Mouse (Mus musculus): ENCODE data around the gene Grwd1. TPM values are rescaled to one million over a fixed set of nuclear protein-coding genes. Genes with fewer than 3 reads are reported as not detected.
A peak's percentile ranks its signal among the peaks of the same experiment; 100 is the strongest.

Gene Grwd1
- polyA plus RNA-seq, 1 experiment from 2014 or later: 33.5 TPM

DNA sequence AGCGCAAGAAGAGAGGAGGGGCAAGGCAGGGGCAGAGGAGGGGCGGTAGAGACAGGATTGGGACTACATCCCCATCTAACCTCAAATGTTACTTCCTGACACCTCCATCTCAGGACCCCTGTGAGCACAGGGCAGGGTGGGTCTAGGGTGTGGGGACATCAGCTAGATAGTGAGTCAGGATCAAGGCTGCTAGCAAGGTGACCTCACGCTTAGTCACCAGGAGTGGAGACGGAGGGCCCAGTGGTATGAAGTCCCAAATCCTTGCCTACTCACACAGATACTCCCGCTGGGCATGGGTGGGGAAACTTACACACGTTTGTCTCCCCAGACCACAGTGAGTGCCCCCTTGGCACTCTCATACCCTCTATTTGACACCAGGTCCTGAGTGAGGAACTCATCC is 28.2 kb downstream of the Grwd1 start:
- 86% methylated on average over 6 of the region's 6 CpGs for WGBS

DNA sequence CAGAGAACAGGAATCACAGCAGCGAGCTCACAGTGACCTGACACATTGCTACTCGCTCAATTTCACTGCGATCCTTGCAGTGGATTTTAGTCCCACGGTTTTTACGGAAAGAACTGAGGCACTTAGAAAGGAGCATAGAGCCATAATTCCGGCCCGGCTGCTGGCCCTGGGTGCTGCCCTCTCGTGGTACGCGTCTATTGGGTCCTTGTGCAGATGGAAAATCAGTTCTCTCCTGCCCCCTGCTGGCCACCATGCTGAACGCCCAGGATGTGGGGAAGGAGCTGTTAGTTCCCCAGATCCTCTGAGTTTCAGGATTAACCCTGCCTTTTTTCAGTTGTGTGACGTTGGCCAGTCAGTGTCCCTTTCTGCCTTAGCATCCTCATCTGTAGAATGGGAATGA is 29.4 kb downstream of the Grwd1 start:
- H3K9ac ChIP-seq (ENCODE audit: low read length): no peak overlapping the region
- ATAC-seq (ENCODE audit: insufficient number of reproducible peaks, insufficient read depth, low FRiP score, low read depth): no peak
- peaks cover 4 to 18% of the 10 kb centered on the region in 2 experiments; a peak in 3 of 4 replicates for H3K4me1 ChIP-seq (ENCODE audit: control insufficient read depth in 2 of 2, insufficient read depth in 2 of 2, low read length in 2 of 2)
- 0 out of 4 replicates have a peak overlapping the region, but pooled peaks of 1 of the 2 experiments have one; percentile 13 for H3K4me3 ChIP-seq (ENCODE audit: control insufficient read depth in 1 of 2, insufficient read depth in 1 of 2, low read depth in 1 of 2, low read length in 2 of 2)
- under 1% methylated on average over 12 of the region's 12 CpGs for WGBS
- H3K27me3 ChIP-seq (ENCODE audit: control insufficient read depth, insufficient read depth, low read length): peaks cover 46% of the 10 kb centered on the region
- no peak overlapping the region for H3K27ac ChIP-seq (replicated peaks in 1 of 2; ENCODE audit: control insufficient read depth in 1 of 2, insufficient read depth in 1 of 2, low read depth in 2 of 2, low read length in 2 of 2)
- H3K4me2 ChIP-seq (ENCODE audit: low read length): peak overlapping the region; percentile 61
- H3K9me3 ChIP-seq (ENCODE audit: control insufficient read depth, low read length): no peaks in the 10 kb centered on the region
- peaks cover 3% of the 10 kb centered on the region for H3K36me3 ChIP-seq (ENCODE audit: control insufficient read depth, insufficient read depth, low read length)

More for the DNA sequence above, 28.2 kb downstream of the Grwd1 start:
- Histone ChIP-seq H3K4me2 (ENCODE audit: low read length) (no peak overlapping the region), H3K27ac (replicated peaks in 1 of 2; ENCODE audit: control insufficient read depth in 1 of 2, insufficient read depth in 1 of 2, low read depth in 2 of 2, low read length in 2 of 2) (no peak overlapping the region), H3K4me3 (ENCODE audit: control insufficient read depth in 1 of 2, insufficient read depth in 1 of 2, low read depth in 1 of 2, low read length in 2 of 2) (no peak overlapping the region), H3K4me1 (ENCODE audit: control insufficient read depth in 2 of 2, insufficient read depth in 2 of 2, low read length in 2 of 2) (peaks cover 4 to 18% of the 10 kb centered on the region in 2 experiments; a peak in 3 of 4 replicates), H3K9me3 (ENCODE audit: control insufficient read depth, low read length) (no peaks in the 10 kb centered on the region), H3K36me3 (ENCODE audit: control insufficient read depth, insufficient read depth, low read length) (peaks cover 15% of the 10 kb centered on the region), H3K27me3 (ENCODE audit: control insufficient read depth, insufficient read depth, low read length) (peaks cover 34% of the 10 kb centered on the region), H3K9ac (ENCODE audit: low read length) (no peak overlapping the region)
- no peak for ATAC-seq (ENCODE audit: insufficient number of reproducible peaks, insufficient read depth, low FRiP score, low read depth)

DNA sequence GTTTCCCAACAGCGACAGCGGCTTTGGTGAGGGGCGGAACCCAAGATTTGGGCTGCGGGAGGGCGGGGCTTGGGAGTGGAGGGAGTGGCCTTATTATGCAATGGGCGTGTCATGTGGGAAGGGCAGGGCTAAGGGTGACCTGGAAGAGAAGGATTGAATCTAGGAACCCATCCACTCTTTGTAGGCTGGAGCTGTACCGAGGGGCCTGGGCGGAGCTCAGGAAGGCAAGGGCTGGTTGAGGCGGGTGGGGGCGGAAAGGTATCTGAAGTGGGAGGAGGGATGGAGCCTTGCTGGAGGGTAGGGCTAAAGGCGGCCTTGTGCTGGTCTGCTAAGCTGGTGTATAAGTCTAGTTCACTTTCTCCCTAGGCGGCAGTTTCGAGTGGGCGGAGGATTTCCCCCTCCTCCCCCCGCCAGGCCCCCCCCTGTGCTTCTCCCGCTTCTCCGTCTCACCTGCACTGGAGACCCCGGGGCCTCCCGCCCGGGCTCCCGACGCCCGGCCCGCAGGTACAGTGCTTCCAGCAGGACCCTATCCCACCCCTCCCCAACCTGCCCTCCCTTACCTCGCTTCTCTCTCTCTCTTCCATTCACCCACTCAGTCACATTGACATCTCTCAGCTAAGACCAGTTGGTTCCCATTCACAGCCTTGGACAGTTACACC is 30.1 kb downstream of the Grwd1 start:
- no peaks in the 10 kb centered on the region for H3K36me3 ChIP-seq (ENCODE audit: control insufficient read depth, insufficient read depth, low read length)
- peak overlapping the region; percentile 25; the same call in 1 of the 2 replicates for H3K9ac ChIP-seq (ENCODE audit: low read length)
- peak overlapping the region; percentile 61 for H3K4me2 ChIP-seq (ENCODE audit: low read length)
- peak overlapping the region in 1 of 2 experiments; percentile 13; a peak in 1 of 4 replicates for H3K4me3 ChIP-seq (ENCODE audit: control insufficient read depth in 1 of 2, insufficient read depth in 1 of 2, low read depth in 1 of 2, low read length in 2 of 2)
- peaks cover 4 to 18% of the 10 kb centered on the region in 2 experiments; a peak in 3 of 4 replicates for H3K4me1 ChIP-seq (ENCODE audit: control insufficient read depth in 2 of 2, insufficient read depth in 2 of 2, low read length in 2 of 2)
- 5% methylated on average over 24 of the region's 25 CpGs for WGBS
- peaks cover 51% of the 10 kb centered on the region for H3K27me3 ChIP-seq (ENCODE audit: control insufficient read depth, insufficient read depth, low read length)
- peak; percentile 24; the same call in 1 of the 2 replicates for ATAC-seq (ENCODE audit: insufficient number of reproducible peaks, insufficient read depth, low FRiP score, low read depth)
- H3K9me3 ChIP-seq (ENCODE audit: control insufficient read depth, low read length): no peaks in the 10 kb centered on the region
- H3K27ac ChIP-seq (replicated peaks in 1 of 2; ENCODE audit: control insufficient read depth in 1 of 2, insufficient read depth in 1 of 2, low read depth in 2 of 2, low read length in 2 of 2): no peak overlapping the region

DNA sequence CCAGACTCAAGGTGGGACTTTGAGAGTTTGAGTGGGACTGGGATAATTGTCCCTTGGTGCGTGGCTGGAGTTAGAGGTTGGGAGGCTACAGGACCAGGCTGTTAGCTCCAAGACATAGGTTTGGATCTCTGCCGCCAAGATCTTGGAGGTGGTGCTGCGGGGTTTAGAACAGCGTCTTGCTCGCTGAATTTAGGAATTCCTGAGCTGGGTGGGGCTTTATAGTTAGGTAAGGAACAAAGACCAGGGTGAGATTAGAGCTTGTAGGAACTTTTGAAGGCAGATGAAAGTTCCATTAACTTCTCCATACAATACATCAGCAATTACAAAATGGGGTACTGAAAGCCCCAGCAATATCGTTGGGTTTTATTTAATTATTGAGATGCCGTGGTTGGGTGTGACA is 30.7 kb downstream of the Grwd1 start:
- ATAC-seq (ENCODE audit: insufficient number of reproducible peaks, insufficient read depth, low FRiP score, low read depth): no peak
- H3K27ac ChIP-seq (replicated peaks in 1 of 2; ENCODE audit: control insufficient read depth in 1 of 2, insufficient read depth in 1 of 2, low read depth in 2 of 2, low read length in 2 of 2): no peak overlapping the region
- H3K4me3 ChIP-seq (ENCODE audit: control insufficient read depth in 1 of 2, insufficient read depth in 1 of 2, low read depth in 1 of 2, low read length in 2 of 2): 0 out of 4 replicates have a peak overlapping the region, but pooled peaks of 1 of the 2 experiments have one; percentile 13
- peak overlapping the region; percentile 61 for H3K4me2 ChIP-seq (ENCODE audit: low read length)
- WGBS: 42% methylated on average over 7 of the region's 7 CpGs
- H3K9me3 ChIP-seq (ENCODE audit: control insufficient read depth, low read length): no peaks in the 10 kb centered on the region
- H3K9ac ChIP-seq (ENCODE audit: low read length): no peak overlapping the region
- H3K36me3 ChIP-seq (ENCODE audit: control insufficient read depth, insufficient read depth, low read length): no peaks in the 10 kb centered on the region
- peaks cover 4 to 18% of the 10 kb centered on the region in 2 experiments; a peak in 3 of 4 replicates for H3K4me1 ChIP-seq (ENCODE audit: control insufficient read depth in 2 of 2, insufficient read depth in 2 of 2, low read length in 2 of 2)
- peaks cover 54% of the 10 kb centered on the region for H3K27me3 ChIP-seq (ENCODE audit: control insufficient read depth, insufficient read depth, low read length)

DNA sequence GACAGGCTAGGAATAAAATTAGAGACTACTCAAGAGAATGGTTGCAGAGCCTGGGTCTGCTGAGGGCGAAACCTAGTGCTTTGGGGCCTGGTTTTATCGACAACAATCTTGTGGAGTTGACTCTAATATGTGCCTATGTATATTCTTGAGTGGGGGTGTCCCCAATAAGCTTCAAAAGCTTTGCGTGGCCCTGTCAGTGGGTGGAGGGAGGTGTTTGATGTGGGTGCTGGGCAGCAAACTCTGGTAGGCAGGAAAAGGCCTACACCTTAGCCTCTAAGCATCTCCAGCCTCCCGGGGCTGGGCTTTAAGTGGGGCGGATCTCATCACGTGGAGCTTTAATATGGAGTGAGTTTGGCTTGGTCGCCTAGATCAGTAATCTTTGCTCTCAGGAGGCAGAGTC is 31.8 kb downstream of the Grwd1 start:
- ATAC-seq (ENCODE audit: insufficient number of reproducible peaks, insufficient read depth, low FRiP score, low read depth): no peak

DNA sequence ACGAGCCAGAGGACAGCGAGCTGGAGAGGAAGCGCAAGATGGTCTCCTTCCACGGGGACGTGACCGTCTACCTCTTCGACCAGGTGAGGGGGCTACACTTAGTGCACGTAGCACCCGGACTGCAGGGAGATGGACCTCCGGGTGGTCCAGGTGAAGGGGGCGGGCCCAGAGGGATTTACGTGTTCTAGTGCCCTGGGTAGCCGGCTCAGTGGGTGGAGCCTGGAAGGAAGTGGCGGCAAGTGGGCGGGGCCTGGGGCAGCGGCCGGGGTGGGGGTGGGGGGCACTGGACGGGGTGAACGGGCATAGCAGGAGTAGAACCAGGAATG is 32.3 kb downstream of the Grwd1 start:
- ATAC-seq (ENCODE audit: insufficient number of reproducible peaks, insufficient read depth, low FRiP score, low read depth): no peak
- Histone ChIP-seq H3K9me3 (ENCODE audit: control insufficient read depth, low read length) (no peaks in the 10 kb centered on the region), H3K27ac (replicated peaks in 1 of 2; ENCODE audit: control insufficient read depth in 1 of 2, insufficient read depth in 1 of 2, low read depth in 2 of 2, low read length in 2 of 2) (no peak overlapping the region), H3K9ac (ENCODE audit: low read length) (peak overlapping the region; percentile 63), H3K27me3 (ENCODE audit: control insufficient read depth, insufficient read depth, low read length) (peaks cover 69% of the 10 kb centered on the region), H3K4me3 (ENCODE audit: control insufficient read depth in 1 of 2, insufficient read depth in 1 of 2, low read depth in 1 of 2, low read length in 2 of 2) (peak overlapping the region; percentile 43 to 45), H3K4me1 (ENCODE audit: control insufficient read depth in 2 of 2, insufficient read depth in 2 of 2, low read length in 2 of 2) (peaks cover 4 to 18% of the 10 kb centered on the region in 2 experiments; a peak in 3 of 4 replicates), H3K4me2 (ENCODE audit: low read length) (peak overlapping the region; percentile 83), H3K36me3 (ENCODE audit: control insufficient read depth, insufficient read depth, low read length) (no peaks in the 10 kb centered on the region)
- WGBS: 2% methylated on average over 19 of the region's 19 CpGs

More for the DNA sequence above, 31.8 kb downstream of the Grwd1 start:
- Histone ChIP-seq H3K4me1 (ENCODE audit: control insufficient read depth in 2 of 2, insufficient read depth in 2 of 2, low read length in 2 of 2) (peaks cover 4 to 18% of the 10 kb centered on the region in 2 experiments; a peak in 3 of 4 replicates), H3K9ac (ENCODE audit: low read length) (0 out of 2 replicates have a peak overlapping the region, but pooled peaks have one; percentile 63), H3K9me3 (ENCODE audit: control insufficient read depth, low read length) (no peaks in the 10 kb centered on the region), H3K36me3 (ENCODE audit: control insufficient read depth, insufficient read depth, low read length) (no peaks in the 10 kb centered on the region), H3K27ac (replicated peaks in 1 of 2; ENCODE audit: control insufficient read depth in 1 of 2, insufficient read depth in 1 of 2, low read depth in 2 of 2, low read length in 2 of 2) (no peak overlapping the region), H3K4me2 (ENCODE audit: low read length) (peak overlapping the region; percentile 83), H3K27me3 (ENCODE audit: control insufficient read depth, insufficient read depth, low read length) (peaks cover 64% of the 10 kb centered on the region), H3K4me3 (ENCODE audit: control insufficient read depth in 1 of 2, insufficient read depth in 1 of 2, low read depth in 1 of 2, low read length in 2 of 2) (peak overlapping the region in 1 of 2 experiments; percentile 43; a peak in 2 of 4 replicates)
- 45% methylated on average over 7 of the region's 7 CpGs for WGBS

DNA sequence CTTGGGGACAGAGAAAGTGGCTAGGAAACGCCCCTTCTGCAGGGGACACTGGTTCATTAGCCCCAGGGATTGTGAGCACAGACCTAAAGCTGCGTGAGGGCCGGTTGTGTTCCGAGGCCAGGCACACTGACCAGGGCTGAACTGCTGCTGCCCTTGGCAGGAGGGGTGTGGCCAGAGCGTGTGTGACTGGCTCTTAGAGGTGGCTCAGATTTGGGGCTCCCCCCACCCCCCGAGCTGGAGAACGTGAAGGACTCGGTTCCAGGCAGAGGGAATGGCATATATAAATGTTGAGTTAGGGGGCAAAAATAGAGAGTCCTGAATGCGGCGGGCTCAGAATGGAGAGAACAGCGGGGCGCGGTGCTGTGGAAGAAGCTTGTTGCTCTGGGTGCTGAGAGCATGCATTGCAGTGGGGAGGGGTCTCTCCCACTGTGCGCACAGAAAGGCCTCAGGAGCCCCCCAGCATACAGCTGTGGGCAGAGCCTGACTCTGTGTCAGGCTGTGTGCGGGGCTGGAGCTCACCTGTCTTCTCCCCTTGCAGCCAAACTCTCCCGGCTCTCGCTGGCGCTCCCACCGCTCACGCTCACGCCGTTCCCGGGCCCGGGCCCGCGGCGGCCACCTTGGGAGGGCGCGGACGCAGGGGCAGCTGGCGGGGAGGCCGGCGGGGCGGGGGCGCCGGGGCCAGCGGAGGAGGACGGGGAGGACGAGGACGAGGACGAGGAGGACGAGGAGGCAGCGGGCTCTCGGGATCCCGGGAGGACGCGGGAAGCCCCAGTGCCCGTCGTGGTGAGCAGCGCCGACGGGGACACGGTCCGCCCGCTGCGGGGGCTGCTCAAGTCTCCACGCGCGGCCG is 32.9 kb downstream of the Grwd1 start:
- no peak for ATAC-seq (ENCODE audit: insufficient number of reproducible peaks, insufficient read depth, low FRiP score, low read depth)
- no peaks in the 10 kb centered on the region for H3K36me3 ChIP-seq (ENCODE audit: control insufficient read depth, insufficient read depth, low read length)
- H3K27me3 ChIP-seq (ENCODE audit: control insufficient read depth, insufficient read depth, low read length): peaks cover 75% of the 10 kb centered on the region
- H3K4me1 ChIP-seq (ENCODE audit: control insufficient read depth in 2 of 2, insufficient read depth in 2 of 2, low read length in 2 of 2): peaks cover 4 to 18% of the 10 kb centered on the region in 2 experiments; a peak in 3 of 4 replicates
- peak overlapping the region; percentile 83 for H3K4me2 ChIP-seq (ENCODE audit: low read length)
- H3K9me3 ChIP-seq (ENCODE audit: control insufficient read depth, low read length): no peaks in the 10 kb centered on the region
- H3K9ac ChIP-seq (ENCODE audit: low read length): peak overlapping the region; percentile 63
- H3K4me3 ChIP-seq (ENCODE audit: control insufficient read depth in 1 of 2, insufficient read depth in 1 of 2, low read depth in 1 of 2, low read length in 2 of 2): peak overlapping the region; percentile 43 to 45
- no peak overlapping the region for H3K27ac ChIP-seq (replicated peaks in 1 of 2; ENCODE audit: control insufficient read depth in 1 of 2, insufficient read depth in 1 of 2, low read depth in 2 of 2, low read length in 2 of 2)
- WGBS: 1% methylated on average over 60 of the region's 60 CpGs

Data from heart, embryonic 14.5 days (tissue).